Mouse (Mus musculus): ENCODE results near the gene H2al1c.
"Not testable (repeated sequence)": the region's sequence is repeated elsewhere in the genome, so short reads cannot be mapped to it uniquely, and the experiment has no call there.

DNA sequence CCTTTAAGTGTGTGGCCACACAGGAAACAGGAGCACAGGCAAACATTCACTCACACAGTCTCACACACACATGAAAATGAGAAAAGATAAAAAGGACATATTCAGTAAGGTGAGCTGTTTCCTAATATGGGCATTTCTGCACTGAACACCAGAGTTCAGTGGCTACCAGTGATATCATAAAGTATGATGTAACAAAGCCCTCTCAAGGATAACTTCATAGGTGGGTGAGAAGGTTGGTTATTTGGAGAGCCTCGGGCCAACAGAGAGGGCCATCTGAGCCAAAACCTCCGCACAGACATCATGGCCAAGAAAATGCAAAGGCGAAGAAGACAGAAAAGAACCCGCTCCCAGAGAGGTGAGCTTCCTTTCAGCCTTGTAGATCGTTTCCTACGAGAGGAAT is 15.7 kb downstream of the H2al1c start, which contains the start of gene H2al1h:
- TF ChIP-seq CTCF (conservative IDR thresholded peaks at IDR 0.05; ENCODE audit: low read length); NANOG (IDR thresholded peaks at IDR 0.05; ENCODE audit: borderline replicate concordance, low read length); POU5F1 (IDR thresholded peaks at IDR 0.05; ENCODE audit: borderline replicate concordance, low read length): not testable (repeated sequence)

All from E14TG2a.4 (cell line).